Mouse (Mus musculus) ES-Bruce4 (cell line): ENCODE results near the gene Pnpla2.

ENCODE experiments used
- CTCF ChIP-seq: IDR thresholded peaks from one replicate; pipeline ENCODE4 v1.8.1; 2011; ENCODE audit warnings: low read depth, low read length
- EP300 ChIP-seq: IDR thresholded peaks from 2 replicates; pipeline ENCODE4 v1.6.1; 2011; ENCODE audit warnings: low read depth, low read length; ENCODE audit not compliant: insufficient read depth
- POLR2A ChIP-seq: IDR thresholded peaks from one replicate; pipeline ENCODE4 v1.8.1; 2011; ENCODE audit warnings: low read length; ENCODE audit not compliant: insufficient read depth

GRCm38 (mm10) chr7:141469901-141470636 is 15.1 kb downstream of the Pnpla2 start:
- no peak for TF ChIP-seq CTCF
- TF ChIP-seq POLR2A: no peak
- no peak for TF ChIP-seq EP300
